Mouse (Mus musculus) heart, embryonic 13.5 days (tissue): ENCODE results near the gene Slit2. TPM values are rescaled to one million over a fixed set of nuclear protein-coding genes. Genes with fewer than 3 reads are reported as not detected.
A peak's percentile ranks its signal among the peaks of the same experiment; 100 is the strongest.
"Not testable (repeated sequence)": the region's sequence is repeated elsewhere in the genome, so short reads cannot be mapped to it uniquely, and the experiment has no call there.

Source experiments
- ATAC-seq: fragments of 200-750 bp; cut with Nextera tagmentation; 2 replicates; pipeline ENCODE4 v1.8.0; 2017; ENCODE audit warnings: moderate TSS enrichment; ENCODE audit not compliant: insufficient number of reproducible peaks, low FRiP score, low TSS enrichment; ENCODE audit errors: extremely low read depth
- H3K27ac ChIP-seq: fragments of 300-500 bp; sonication (generic); replicated peaks from 2 replicates; pipeline ENCODE4 v1.5.1; 2015; ENCODE audit warnings: moderate library complexity, mild to moderate bottlenecking, inconsistent platforms
- H3K27me3 ChIP-seq: fragments of 300-500 bp; sonication (generic); replicated peaks from 2 replicates; pipeline ENCODE4 v1.6.1; 2015; ENCODE audit warnings: mild to moderate bottlenecking, inconsistent platforms
- H3K36me3 ChIP-seq: fragments of 300-500 bp; sonication (generic); 2 replicates; pipeline ENCODE4 v1.6.1; 2015; ENCODE audit warnings: mild to moderate bottlenecking, inconsistent platforms
- H3K4me1 ChIP-seq: fragments of 300-500 bp; sonication (generic); 2 replicates; pipeline ENCODE4 v1.6.1; 2015; ENCODE audit warnings: inconsistent platforms
- H3K4me2 ChIP-seq: fragments of 300-500 bp; sonication (generic); 2 replicates; pipeline ENCODE4 v1.6.1; 2015; ENCODE audit warnings: inconsistent platforms, mild to moderate bottlenecking, moderate library complexity
- H3K4me3 ChIP-seq: fragments of 300-500 bp; sonication (generic); 2 replicates; pipeline ENCODE4 v1.5.1; 2015; ENCODE audit warnings: moderate library complexity, mild to moderate bottlenecking, inconsistent platforms
- H3K9ac ChIP-seq: fragments of 300-500 bp; sonication (generic); 2 replicates; pipeline ENCODE4 v1.6.1; 2015; ENCODE audit warnings: inconsistent platforms, mild to moderate bottlenecking, moderate library complexity
- H3K9me3 ChIP-seq: fragments of 300-500 bp; sonication (generic); 2 replicates; pipeline ENCODE4 v1.6.1; 2016; ENCODE audit warnings: inconsistent platforms
- WGBS: fragments of 180-500 bp; shearing (Covaris S2); methylation state at CpG from one replicate; pipeline ENCODE4 v1.1.7; 2015; ENCODE audit warnings: mixed read lengths; 5-methylcytosine and 5-hydroxymethylcytosine counted together
- polyA plus RNA-seq: library from polyadenylated mRNA; unstranded; fragments of >200 nt; fragmentation: Nextera tagmentation; extraction: Ambion mirVana; gene quantifications from 2 replicates; pipeline ENCODE4 v1.2.1, GENCODE M21; 2015

Gene Slit2
- polyA plus RNA-seq, 1 experiment from 2014 or later: 31.6 TPM

DNA sequence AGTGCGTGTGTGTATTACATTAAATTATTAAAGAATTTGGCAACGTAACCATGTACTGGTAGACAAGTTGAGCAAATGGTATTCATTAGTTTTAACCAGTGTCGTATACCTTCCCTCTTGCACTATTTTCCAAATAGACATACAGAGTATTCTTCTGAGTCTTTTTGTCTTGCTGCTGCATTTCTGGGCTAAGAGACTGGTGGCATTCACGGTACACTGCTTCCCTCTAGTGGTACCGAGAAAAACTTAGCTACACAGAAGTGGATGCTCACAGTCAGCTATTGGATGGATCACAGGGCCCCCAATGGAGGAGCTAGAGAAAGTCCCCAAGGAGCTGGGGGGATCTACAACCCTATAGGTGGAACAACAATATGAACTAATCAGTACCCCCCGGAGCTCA is 257.8 kb downstream of the Slit2 start:
- not testable (repeated sequence) for H3K9ac ChIP-seq, H3K27ac ChIP-seq, H3K27me3 ChIP-seq, H3K9me3 ChIP-seq, H3K4me2 ChIP-seq, H3K4me1 ChIP-seq, H3K4me3 ChIP-seq, ATAC-seq
- WGBS: 35% methylated on average over 6 of the region's 6 CpGs
- peaks cover 26% of the 10 kb centered on the region for H3K36me3 ChIP-seq

DNA sequence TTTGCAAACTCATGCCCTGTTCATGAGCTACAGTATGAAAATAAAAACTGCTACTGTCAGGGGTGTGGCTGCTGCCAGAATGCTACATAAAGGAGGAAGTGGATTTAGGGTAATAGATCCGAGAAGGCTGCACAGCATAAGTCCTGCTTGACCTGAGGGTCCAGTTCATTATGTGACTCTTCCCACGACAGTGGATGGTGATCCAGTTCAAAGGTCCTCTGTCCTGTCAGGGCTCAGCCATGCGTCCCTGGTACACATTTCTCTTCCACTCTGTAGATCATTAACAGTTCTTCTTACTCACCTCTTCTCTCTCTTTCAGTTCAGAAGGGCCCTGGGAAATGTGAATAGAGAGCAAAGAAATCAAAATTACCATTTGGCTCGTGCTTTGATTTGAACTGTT is 265.4 kb downstream of the Slit2 start:
- H3K4me2 ChIP-seq: no peak overlapping the region
- 67% methylated on average over 4 of the region's 4 CpGs for WGBS
- no peak for ATAC-seq
- no peaks in the 10 kb centered on the region for H3K9me3 ChIP-seq
- no peak overlapping the region for H3K4me3 ChIP-seq
- H3K9ac ChIP-seq: no peak overlapping the region
- H3K27me3 ChIP-seq: no peaks in the 10 kb centered on the region
- H3K27ac ChIP-seq: no peak overlapping the region
- no peaks in the 10 kb centered on the region for H3K4me1 ChIP-seq
- H3K36me3 ChIP-seq: peaks cover 40% of the 10 kb centered on the region

DNA sequence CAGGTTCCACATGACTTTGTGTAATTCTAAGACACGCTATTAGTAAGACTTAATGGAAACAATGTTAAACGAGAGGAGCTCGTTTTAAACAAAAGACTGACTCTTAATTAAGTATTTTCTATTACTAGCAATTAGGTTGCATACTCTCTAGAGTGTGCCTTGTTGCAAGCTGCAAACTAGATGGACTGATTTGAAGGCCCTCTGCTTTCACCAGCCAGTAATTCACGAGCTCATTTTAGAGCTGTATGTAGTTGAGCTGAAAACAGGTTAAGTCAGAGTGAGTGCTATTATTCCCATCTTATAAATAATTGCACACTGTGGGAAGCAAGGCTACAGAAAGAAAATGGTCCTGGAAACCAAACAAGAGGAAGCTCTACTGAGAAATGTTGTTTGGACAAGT is 294.6 kb downstream of the Slit2 start:
- WGBS: 82% methylated on average over 4 of the region's 4 CpGs
- H3K27ac ChIP-seq: no peak overlapping the region
- no peaks in the 10 kb centered on the region for H3K4me1 ChIP-seq
- H3K36me3 ChIP-seq: peaks cover 11% of the 10 kb centered on the region
- H3K9me3 ChIP-seq: no peaks in the 10 kb centered on the region
- H3K27me3 ChIP-seq: no peaks in the 10 kb centered on the region
- H3K4me3 ChIP-seq: no peak overlapping the region
- H3K4me2 ChIP-seq: no peak overlapping the region
- no peak overlapping the region for H3K9ac ChIP-seq
- no peak for ATAC-seq

DNA sequence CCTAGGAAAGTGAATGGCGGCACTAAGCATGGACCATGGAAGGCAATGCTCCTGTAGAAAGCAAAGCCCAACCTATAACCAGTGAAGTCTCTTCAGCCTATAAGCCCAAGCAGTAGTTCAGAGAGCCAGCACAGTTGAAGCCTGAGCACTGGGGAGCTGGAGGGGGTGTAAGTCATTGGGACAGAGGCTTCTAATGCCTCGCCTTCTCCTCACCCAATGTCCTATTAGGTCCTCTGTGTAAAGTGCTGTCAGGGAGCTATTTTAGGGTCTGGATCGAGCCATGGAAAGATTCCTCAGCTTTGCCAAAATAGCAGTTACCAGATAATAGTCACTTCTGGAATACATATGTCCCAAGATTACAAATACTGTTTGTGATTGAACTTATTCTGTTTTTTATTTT is 318.2 kb downstream of the Slit2 start:
- no peak overlapping the region for H3K9ac ChIP-seq
- ATAC-seq: no peak
- 0 out of 2 replicates have a peak overlapping the region, but pooled peaks have one; percentile 32 for H3K27ac ChIP-seq
- H3K9me3 ChIP-seq: no peaks in the 10 kb centered on the region
- peaks cover 40% of the 10 kb centered on the region for H3K36me3 ChIP-seq
- no peaks in the 10 kb centered on the region for H3K27me3 ChIP-seq
- no peak overlapping the region for H3K4me2 ChIP-seq
- WGBS: 65% methylated on average over 3 of the region's 3 CpGs
- H3K4me3 ChIP-seq: no peak overlapping the region
- H3K4me1 ChIP-seq: peaks cover 4% of the 10 kb centered on the region; the same call in 1 of the 2 replicates

DNA sequence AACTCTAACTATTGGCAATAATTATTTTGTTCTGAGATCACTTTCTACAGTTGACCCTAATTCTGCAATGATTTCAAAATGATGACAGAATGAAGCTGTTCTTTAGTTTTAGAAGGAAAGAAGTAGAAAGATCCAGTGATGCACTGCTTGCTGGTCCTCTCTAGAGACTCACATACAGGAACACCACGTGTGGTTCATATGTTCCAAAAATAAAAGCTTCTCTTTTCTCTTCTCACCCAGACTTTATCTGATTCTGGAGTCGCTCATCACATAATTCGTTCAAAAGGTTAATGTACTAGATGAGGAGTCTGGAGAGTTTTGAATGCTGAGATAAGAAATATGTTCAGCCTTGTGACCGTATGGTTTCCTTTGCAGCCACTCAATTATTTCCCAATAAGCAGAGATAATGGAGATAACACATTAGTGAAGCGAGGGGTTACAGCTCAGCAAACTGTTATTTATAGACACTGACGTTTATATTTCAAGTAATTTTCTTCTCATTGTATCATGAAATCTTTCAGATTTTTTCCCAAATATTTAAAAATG is 332.2 kb downstream of the Slit2 start:
- Histone ChIP-seq H3K4me2 (no peak overlapping the region), H3K9ac (no peak overlapping the region), H3K27ac (no peak overlapping the region), H3K36me3 (no peaks in the 10 kb centered on the region), H3K4me3 (no peak overlapping the region), H3K9me3 (no peaks in the 10 kb centered on the region), H3K4me1 (no peaks in the 10 kb centered on the region), H3K27me3 (no peaks in the 10 kb centered on the region)
- no peak for ATAC-seq
- 52% methylated on average over 6 of the region's 6 CpGs for WGBS

DNA sequence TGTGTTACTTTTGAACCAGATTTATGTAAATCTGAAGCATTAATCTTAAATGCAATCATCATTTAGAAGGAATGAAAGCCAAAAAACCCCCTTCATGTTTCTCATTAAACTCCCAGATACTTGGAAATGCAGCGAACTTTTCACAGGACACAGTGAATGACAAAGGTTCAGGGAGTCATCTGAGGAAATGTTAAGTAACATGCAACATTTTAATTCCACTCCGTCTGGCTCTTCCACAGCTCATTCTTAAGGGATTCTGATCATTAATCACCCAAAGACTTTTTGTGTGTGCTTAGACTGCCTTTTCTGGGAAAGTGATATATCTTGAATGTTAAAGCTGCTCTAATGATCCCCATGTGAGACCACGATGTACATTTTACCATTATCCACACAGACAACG is 337.7 kb downstream of the Slit2 start:
- Histone ChIP-seq H3K4me2 (no peak overlapping the region), H3K27ac (no peak overlapping the region), H3K4me1 (no peaks in the 10 kb centered on the region), H3K9ac (no peak overlapping the region), H3K27me3 (no peaks in the 10 kb centered on the region), H3K36me3 (no peaks in the 10 kb centered on the region), H3K9me3 (no peaks in the 10 kb centered on the region), H3K4me3 (no peak overlapping the region)
- ATAC-seq: no peak
- WGBS: 63% methylated on average over 4 of the region's 4 CpGs

DNA sequence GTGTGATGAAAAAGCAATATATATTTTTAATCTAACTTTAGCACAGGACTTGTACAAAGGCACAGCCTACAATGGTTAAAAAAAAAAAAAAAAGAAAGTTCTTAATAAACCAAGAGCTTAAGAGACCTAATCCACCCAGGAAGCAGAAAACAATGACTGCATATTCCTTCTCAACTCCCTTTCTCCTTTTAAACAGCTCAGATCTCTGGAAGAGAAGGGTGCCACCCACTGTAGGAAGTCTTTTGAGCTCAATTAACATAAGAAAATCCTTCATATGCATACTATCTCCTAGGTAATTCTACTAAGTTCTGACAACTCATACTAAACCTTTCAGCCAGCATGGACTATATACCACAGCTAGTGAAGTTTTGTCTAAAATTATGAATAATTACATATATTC is 343.3 kb downstream of the Slit2 start:
- Histone ChIP-seq H3K9me3 (no peaks in the 10 kb centered on the region), H3K4me2 (no peak overlapping the region), H3K36me3 (no peaks in the 10 kb centered on the region), H3K4me3 (no peak overlapping the region), H3K9ac (no peak overlapping the region), H3K27ac (no peak overlapping the region), H3K27me3 (no peaks in the 10 kb centered on the region), H3K4me1 (no peaks in the 10 kb centered on the region)
- ATAC-seq: no peak

DNA sequence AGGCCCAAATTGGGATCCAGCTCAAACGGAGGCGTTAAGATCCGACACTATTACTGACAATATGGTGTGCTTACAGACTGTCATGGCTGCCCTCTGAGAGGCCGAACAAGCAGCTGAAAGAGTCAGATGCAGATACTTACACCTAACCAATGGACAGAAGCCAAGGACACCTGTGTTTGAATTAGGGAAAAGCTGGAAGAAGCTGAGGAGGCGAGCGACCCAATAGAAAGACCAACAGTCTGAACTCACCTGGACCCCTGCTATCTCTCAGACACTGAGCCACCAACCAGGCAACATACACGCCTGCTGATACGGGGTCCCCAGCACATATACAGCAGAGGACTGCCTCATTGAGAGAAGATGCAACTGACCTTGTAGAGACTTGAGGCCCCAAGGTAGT is 344.7 kb downstream of the Slit2 start, which contains the start of gene 5730480H06Rik:
Gene 5730480H06Rik, plus strand, starts transcription at position 301 of the 400 bp plus-strand sequence.
- WGBS: 82% methylated on average over 8 of the region's 8 CpGs

DNA sequence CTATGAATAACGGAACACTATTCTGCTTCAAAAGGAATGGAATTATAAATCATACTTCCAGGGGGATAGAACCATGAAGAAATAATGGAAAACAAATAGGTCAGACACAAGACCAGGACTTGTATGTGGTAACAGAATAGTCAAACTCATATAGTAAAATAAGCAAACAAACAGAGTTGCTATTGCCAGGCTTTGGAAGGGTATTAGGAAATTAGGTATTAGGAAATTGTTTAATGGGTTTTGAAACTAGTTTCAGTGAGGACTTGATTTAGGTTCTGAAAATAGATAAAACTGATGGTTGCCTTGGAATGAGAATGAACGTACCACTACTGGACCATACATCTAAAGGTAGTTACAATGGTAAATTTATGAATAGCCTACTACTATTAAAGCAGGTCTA is 346.8 kb downstream of the Slit2 start:
- no peak overlapping the region for H3K4me2 ChIP-seq
- ATAC-seq: no peak
- no peak overlapping the region for H3K9ac ChIP-seq
- no peaks in the 10 kb centered on the region for H3K27me3 ChIP-seq
- H3K4me1 ChIP-seq: no peaks in the 10 kb centered on the region
- H3K4me3 ChIP-seq: no peak overlapping the region
- no peaks in the 10 kb centered on the region for H3K36me3 ChIP-seq
- H3K9me3 ChIP-seq: no peaks in the 10 kb centered on the region
- WGBS: 83% methylated on average over 2 of the region's 2 CpGs
- H3K27ac ChIP-seq: no peak overlapping the region

More for the DNA sequence above, 344.7 kb downstream of the Slit2 start, which contains the start of gene 5730480H06Rik:
- no peak for ATAC-seq
- no peaks in the 10 kb centered on the region for H3K27me3 ChIP-seq
- no peak within 1 kb of the TSS for H3K27ac ChIP-seq
- H3K9me3 ChIP-seq: no peaks in the 10 kb centered on the region
- H3K4me2 ChIP-seq: no peak within 1 kb of the TSS
- H3K4me1 ChIP-seq: no peaks in the 10 kb centered on the region
- H3K4me3 ChIP-seq: no peak within 1 kb of the TSS
- H3K36me3 ChIP-seq: no peaks in the 10 kb centered on the region
- no peak within 1 kb of the TSS for H3K9ac ChIP-seq

DNA sequence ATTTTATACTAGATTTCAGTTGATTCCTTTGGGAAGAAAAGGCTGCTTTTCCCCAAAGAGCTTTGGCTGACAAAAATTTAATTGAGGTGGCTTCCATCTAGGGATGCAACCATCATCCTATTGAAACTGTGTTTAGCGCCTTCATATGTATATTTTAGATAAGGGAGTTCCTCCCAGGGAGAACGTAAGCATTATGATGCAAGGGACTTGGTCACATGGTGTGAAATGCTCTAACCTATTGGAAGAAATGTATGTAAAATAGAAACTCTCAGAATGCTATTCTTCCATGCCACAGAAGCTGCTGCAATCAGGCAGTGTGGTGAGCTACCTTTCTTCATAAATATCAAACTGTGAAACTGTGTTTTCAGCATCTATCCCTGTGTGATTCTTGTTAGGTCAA is 347.9 kb downstream of the Slit2 start:
- Histone ChIP-seq H3K27ac (no peak overlapping the region), H3K4me2 (no peak overlapping the region), H3K36me3 (no peaks in the 10 kb centered on the region), H3K9me3 (no peaks in the 10 kb centered on the region), H3K4me1 (no peaks in the 10 kb centered on the region), H3K27me3 (no peaks in the 10 kb centered on the region), H3K9ac (no peak overlapping the region), H3K4me3 (no peak overlapping the region)
- no peak for ATAC-seq
- WGBS: 60% methylated on average over 2 of the region's 2 CpGs

DNA sequence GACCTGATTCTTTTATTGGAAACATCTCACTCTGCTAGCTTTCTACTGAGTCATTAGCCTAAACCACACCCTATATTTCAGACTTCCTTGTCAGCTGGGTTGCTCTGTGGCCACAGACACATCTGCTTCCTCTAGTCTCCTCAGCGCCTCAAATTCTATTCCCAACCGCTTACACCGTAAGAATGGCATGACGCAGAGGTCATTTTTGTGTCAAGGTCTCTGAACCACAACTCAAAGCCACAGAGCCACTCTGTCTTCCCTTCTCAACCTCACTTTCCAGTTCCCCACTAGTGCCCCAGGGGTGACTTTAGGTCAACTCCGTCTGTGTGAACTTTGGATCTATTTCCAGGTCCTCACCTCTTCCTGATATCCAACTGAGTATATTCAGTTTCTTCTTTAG is 348.5 kb downstream of the Slit2 start:
- 49% methylated on average over 5 of the region's 5 CpGs for WGBS

DNA sequence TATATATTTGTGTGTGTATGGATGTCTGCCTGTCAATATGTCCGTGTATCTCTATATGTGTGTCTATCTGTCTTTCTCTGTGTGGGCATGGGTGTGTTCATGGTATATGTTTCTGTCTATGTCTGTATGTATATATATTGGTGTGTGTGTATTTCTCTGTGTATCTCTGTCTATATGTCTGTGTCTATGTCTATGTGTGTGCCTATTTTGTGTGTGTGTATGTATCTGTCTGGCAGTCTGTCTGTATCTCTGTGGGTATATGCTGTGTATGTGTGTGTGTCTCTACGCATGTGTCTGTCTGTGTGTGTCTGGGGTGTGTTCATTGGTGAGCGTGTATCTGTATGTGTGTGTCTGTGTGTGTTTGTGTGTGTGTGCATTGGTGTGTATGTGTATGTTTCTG is 350.5 kb downstream of the Slit2 start:
- ATAC-seq: no peak
- H3K9ac ChIP-seq: no peak overlapping the region
- no peak overlapping the region for H3K4me3 ChIP-seq
- no peaks in the 10 kb centered on the region for H3K36me3 ChIP-seq
- H3K4me1 ChIP-seq: no peaks in the 10 kb centered on the region
- no peak overlapping the region for H3K27ac ChIP-seq
- 72% methylated on average over 3 of the region's 3 CpGs for WGBS
- H3K9me3 ChIP-seq: no peaks in the 10 kb centered on the region
- no peak overlapping the region for H3K4me2 ChIP-seq
- no peaks in the 10 kb centered on the region for H3K27me3 ChIP-seq

More for the DNA sequence above, 348.5 kb downstream of the Slit2 start:
- no peaks in the 10 kb centered on the region for H3K27me3 ChIP-seq
- no peak overlapping the region for H3K4me3 ChIP-seq
- no peaks in the 10 kb centered on the region for H3K36me3 ChIP-seq
- no peak overlapping the region for H3K27ac ChIP-seq
- H3K4me2 ChIP-seq: no peak overlapping the region
- ATAC-seq: no peak
- H3K9me3 ChIP-seq: no peaks in the 10 kb centered on the region
- no peaks in the 10 kb centered on the region for H3K4me1 ChIP-seq
- no peak overlapping the region for H3K9ac ChIP-seq
